Mouse (Mus musculus): Measurements from ENCODE around the gene Olfr462.

Gene Olfr462

DNA sequence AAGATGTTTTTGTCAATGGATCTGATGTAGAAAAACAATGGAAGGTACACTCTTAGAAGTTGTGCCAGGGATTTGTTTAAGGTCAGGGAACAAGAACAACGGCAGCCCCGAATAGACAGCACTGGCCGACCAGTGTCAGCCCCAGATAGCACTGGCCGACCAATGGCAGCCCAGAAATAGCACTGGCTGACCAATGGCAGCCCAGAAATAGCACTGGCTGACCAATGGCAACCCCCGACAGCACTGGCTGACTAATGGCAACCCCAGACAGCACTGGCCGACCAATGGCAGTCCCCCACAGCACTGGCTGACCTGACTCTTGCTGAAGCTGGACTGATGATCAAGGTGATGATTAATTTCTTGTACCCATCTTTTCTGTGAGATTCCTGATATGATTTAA lies 44.2 kb downstream of the Olfr462 start:
- DNase-seq (ENCODE audit: low spot score in 2 of 2): no peak

DNA sequence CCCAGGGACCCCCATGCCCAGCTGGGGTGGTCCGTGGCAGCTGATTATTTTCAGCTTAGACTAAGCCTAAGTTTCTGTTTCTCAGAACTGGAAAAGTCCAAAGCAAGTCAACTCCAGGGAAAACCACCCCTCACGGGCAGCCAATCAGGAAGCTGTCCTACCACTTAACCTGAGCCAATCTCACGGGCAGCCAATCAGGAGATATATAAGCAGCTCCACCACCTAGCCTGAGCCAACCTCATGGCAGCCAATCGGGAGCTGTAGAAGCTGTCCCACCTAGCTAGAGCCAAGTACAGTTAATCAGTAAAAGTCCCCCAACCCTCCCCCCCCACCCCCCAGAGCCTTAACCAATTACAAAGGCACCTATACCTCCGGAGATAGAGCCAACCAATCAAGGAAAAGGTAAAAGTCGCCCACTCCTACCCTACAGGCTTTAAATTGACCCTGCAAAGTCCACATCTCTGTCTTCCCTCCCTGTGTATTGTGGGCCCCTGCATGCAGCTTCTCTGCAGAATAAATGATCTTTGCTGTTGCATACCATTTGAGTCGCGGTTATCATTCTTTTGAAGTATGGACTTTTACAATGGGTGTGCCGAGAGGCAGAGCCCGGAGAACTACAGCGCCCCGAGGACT lies 45.0 kb downstream of the Olfr462 start:
- no peak for DNase-seq (ENCODE audit: low spot score in 2 of 2)

DNA sequence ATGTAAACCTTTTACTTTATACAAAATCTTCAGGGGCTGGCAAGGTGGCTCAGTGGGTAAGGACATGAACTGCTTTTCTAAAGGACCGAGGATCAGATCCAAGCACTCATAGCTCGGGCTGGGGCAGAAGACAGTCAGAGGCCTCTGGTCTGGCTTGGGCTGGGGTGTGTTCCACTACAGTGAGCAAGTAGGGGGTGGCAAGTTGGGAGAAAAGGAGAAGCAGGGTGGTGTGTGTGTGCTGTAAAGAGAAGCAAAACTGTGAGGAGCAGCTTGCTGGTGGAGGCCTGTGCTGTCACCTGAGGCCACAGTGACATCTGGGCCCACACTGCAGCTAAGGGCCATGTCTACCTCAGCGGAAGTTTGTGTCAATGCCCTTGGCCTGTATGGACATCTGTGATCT lies 50.6 kb downstream of the Olfr462 start:
- DNase-seq (ENCODE audit: low spot score in 2 of 2): no peak

DNA sequence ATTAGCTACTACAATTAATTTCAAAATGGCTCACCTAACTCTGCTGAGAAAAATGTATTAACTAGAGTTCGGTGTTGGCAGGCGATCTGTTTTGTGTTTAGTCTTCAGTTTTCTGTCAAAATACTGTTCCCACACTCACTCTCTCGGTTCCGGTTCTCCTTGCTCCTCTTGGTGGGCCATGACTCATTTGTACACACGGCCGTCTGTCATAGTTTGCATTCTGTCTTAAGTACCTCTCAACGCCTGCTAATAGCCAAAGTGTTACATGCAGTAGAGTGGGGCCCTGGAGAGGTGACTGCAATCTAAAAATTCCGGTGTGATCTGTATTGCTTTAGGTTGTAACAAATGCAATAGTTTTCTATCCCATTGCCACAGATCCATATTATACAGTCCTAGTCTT lies 51.4 kb downstream of the Olfr462 start:
- no peak for DNase-seq (ENCODE audit: low spot score in 2 of 2)

All from cerebellum, postnatal 4 days (tissue).